Comparison of ENCODE assay signal across 14 mouse cellular contexts in genomic region chr9:100095559-100095959, GRCm38 (mm10).
A peak's percentile ranks its signal among the peaks of the same experiment; 100 is the strongest.
DNase-seq lines count a peak whose midpoint lies in the region; ATAC-seq and TF ChIP-seq lines count a peak whose summit lies in the region.
"Had no signal": no experiment of that assay in that cellular context is flagged by ENCODE, and none has a peak within 500 bp of the region (broad histone marks: within the 10 kb centered on the region; RNA-seq: fewer than 3 reads in every experiment).

No protein-coding gene starts in this region.

- H3K27me3 ChIP-seq in forebrain, embryonic 10.5 days (ENCODE audit: poor library complexity, severe bottlenecking): peaks cover 93% of the 10 kb centered on the region
- peaks cover 3% of the 10 kb centered on the region; the same call in 1 of the 2 replicates for H3K27me3 ChIP-seq in forebrain, postnatal 0 days (ENCODE audit: insufficient read depth, low read length)
- H3K27me3 ChIP-seq in embryonic facial prominence, embryonic 12.5 days: no peaks in the 10 kb centered on the region
- no peaks in the 10 kb centered on the region for H3K27me3 ChIP-seq in limb, embryonic 12.5 days
- H3K27me3 ChIP-seq in thymus, adult 2 months (ENCODE audit: control insufficient read depth, insufficient read depth, low read length): no peaks in the 10 kb centered on the region
- H3K27me3 ChIP-seq: heart, embryonic 12.5 days; liver, embryonic 13.5 days had no signal

- TF ChIP-seq POLR2A in thymus, adult 2 months (IDR thresholded peaks at IDR 0.05; ENCODE audit: control insufficient read depth, extremely low read depth, insufficient read depth, low read length, poor library complexity): no peak

- no peak overlapping the region for H3K4me2 ChIP-seq in forebrain, postnatal 0 days (ENCODE audit: low read depth)
- H3K4me2 ChIP-seq in embryonic facial prominence, embryonic 12.5 days (replicated peaks): no peak overlapping the region; the same call in 1 of the 2 replicates
- H3K4me2 ChIP-seq in limb, embryonic 12.5 days: peak overlapping the region; percentile 21; the same call in 1 of the 2 replicates
- H3K4me2 ChIP-seq: heart, embryonic 12.5 days; liver, embryonic 13.5 days; neural tube, embryonic 13.5 days had no signal

- H3K9me3 ChIP-seq in forebrain, embryonic 10.5 days: peaks cover 7% of the 10 kb centered on the region
- H3K9me3 ChIP-seq in forebrain, postnatal 0 days (ENCODE audit: low read length): no peaks in the 10 kb centered on the region
- no peaks in the 10 kb centered on the region for H3K9me3 ChIP-seq in embryonic facial prominence, embryonic 12.5 days
- no peaks in the 10 kb centered on the region for H3K9me3 ChIP-seq in limb, embryonic 12.5 days
- H3K9me3 ChIP-seq: heart, embryonic 12.5 days; liver, embryonic 13.5 days; neural tube, embryonic 13.5 days had no signal

- no peak for ATAC-seq in forebrain, postnatal 0 days
- ATAC-seq in embryonic facial prominence, embryonic 12.5 days (ENCODE audit: insufficient number of reproducible peaks, insufficient read depth, low FRiP score, low TSS enrichment): peak; percentile 84
- ATAC-seq in limb, embryonic 12.5 days (ENCODE audit: insufficient number of reproducible peaks, insufficient read depth, low FRiP score, low TSS enrichment, low read depth): peak; percentile 81; the same call in 1 of the 2 replicates

- H3K4me3 ChIP-seq in forebrain, embryonic 10.5 days: 0 out of 2 replicates have a peak overlapping the region, but pooled peaks have one; percentile 11
- no peak overlapping the region for H3K4me3 ChIP-seq in forebrain, postnatal 0 days (ENCODE audit: low read depth, low read length)
- H3K4me3 ChIP-seq in embryonic facial prominence, embryonic 12.5 days: no peak overlapping the region
- H3K4me3 ChIP-seq in limb, embryonic 12.5 days (replicated peaks): no peak overlapping the region
- no peak overlapping the region for H3K4me3 ChIP-seq in thymus, adult 2 months (ENCODE audit: control insufficient read depth, insufficient read depth, low read length)
- H3K4me3 ChIP-seq: heart, embryonic 12.5 days; liver, embryonic 13.5 days; neural tube, embryonic 13.5 days had no signal

- H3K9ac ChIP-seq in forebrain, postnatal 0 days: no peak overlapping the region
- no peak overlapping the region for H3K9ac ChIP-seq in embryonic facial prominence, embryonic 12.5 days
- no peak overlapping the region for H3K9ac ChIP-seq in limb, embryonic 12.5 days (replicated peaks)
- H3K9ac ChIP-seq: heart, embryonic 12.5 days; liver, embryonic 13.5 days; neural tube, embryonic 13.5 days had no signal

- DNase-seq in forebrain, embryonic 10.5 days (ENCODE audit: extremely low spot score, low spot score): peak; percentile 51
- DNase-seq in forebrain, postnatal 0 days: no peak
- DNase-seq in retina, embryonic 14.5 days (ENCODE audit: low spot score): peak; percentile 31
- no peak for DNase-seq in kidney, postnatal 25 days
- DNase-seq in right cerebral cortex, postnatal 4 days: no peak
- DNase-seq in thymus, adult 2 months: no peak
- DNase-seq: cerebellum, adult 18-20 months; kidney, postnatal 36 days; liver, embryonic 13.5 days; right cerebral cortex, postnatal 14 days had no signal

- TF ChIP-seq CTCF in forebrain, postnatal 0 days (IDR thresholded peaks at IDR 0.05; ENCODE audit: low read depth): no peak
- TF ChIP-seq CTCF in thymus, adult 2 months (IDR thresholded peaks at IDR 0.05; ENCODE audit: borderline replicate concordance, control insufficient read depth, extremely low read depth, insufficient read depth, low read length, poor library complexity): no peak

- 1% methylated on average over 7 of the region's 7 CpGs for WGBS in forebrain, embryonic 10.5 days
- WGBS in forebrain, postnatal 0 days: 5% methylated on average over 7 of the region's 7 CpGs
- 6% methylated on average over 7 of the region's 7 CpGs for WGBS in embryonic facial prominence, embryonic 12.5 days
- 12% methylated on average over 7 of the region's 7 CpGs for WGBS in limb, embryonic 12.5 days
- 53% methylated on average over 7 of the region's 7 CpGs for WGBS in thymus, adult 2 months

- peaks cover 28% of the 10 kb centered on the region for H3K4me1 ChIP-seq in forebrain, embryonic 10.5 days
- H3K4me1 ChIP-seq in forebrain, postnatal 0 days (ENCODE audit: insufficient read depth): no peaks in the 10 kb centered on the region
- peaks cover 6% of the 10 kb centered on the region for H3K4me1 ChIP-seq in embryonic facial prominence, embryonic 12.5 days
- peaks cover 9% of the 10 kb centered on the region for H3K4me1 ChIP-seq in limb, embryonic 12.5 days (replicated peaks)
- H3K4me1 ChIP-seq in thymus, adult 2 months (replicated peaks; ENCODE audit: control insufficient read depth, insufficient read depth, low read length): no peaks in the 10 kb centered on the region
- H3K4me1 ChIP-seq: heart, embryonic 12.5 days; liver, embryonic 13.5 days had no signal

- no peak overlapping the region; the same call in 1 of the 2 replicates for H3K27ac ChIP-seq in forebrain, embryonic 10.5 days
- H3K27ac ChIP-seq in forebrain, postnatal 0 days (ENCODE audit: low read depth, low read length): no peak overlapping the region
- H3K27ac ChIP-seq in embryonic facial prominence, embryonic 12.5 days: no peak overlapping the region
- peak overlapping the region; percentile 51; the same call in 1 of the 2 replicates for H3K27ac ChIP-seq in limb, embryonic 12.5 days
- H3K27ac ChIP-seq in thymus, adult 2 months (ENCODE audit: control insufficient read depth, insufficient read depth, low read length): no peak overlapping the region
- H3K27ac ChIP-seq: liver, embryonic 13.5 days; neural tube, embryonic 13.5 days had no signal

- H3K36me3 ChIP-seq in forebrain, embryonic 10.5 days (replicated peaks): no peaks in the 10 kb centered on the region
- no peaks in the 10 kb centered on the region for H3K36me3 ChIP-seq in forebrain, postnatal 0 days (ENCODE audit: insufficient read depth)
- no peaks in the 10 kb centered on the region for H3K36me3 ChIP-seq in embryonic facial prominence, embryonic 12.5 days
- H3K36me3 ChIP-seq in limb, embryonic 12.5 days: no peaks in the 10 kb centered on the region
- no peaks in the 10 kb centered on the region for H3K36me3 ChIP-seq in thymus, adult 2 months (ENCODE audit: control insufficient read depth, insufficient read depth, low read length)
- H3K36me3 ChIP-seq: heart, embryonic 12.5 days; liver, embryonic 13.5 days; neural tube, embryonic 13.5 days had no signal

Comparison
In these comparisons a context has a peak if more than half of its experiments do, and no peak if none do; other contexts are left out.
1. DNase-seq: peak in forebrain, embryonic 10.5 days (single experiment) and retina, embryonic 14.5 days (single experiment); none in forebrain, postnatal 0 days (single experiment), kidney, postnatal 25 days (0 of 2), right cerebral cortex, postnatal 4 days (single experiment) and thymus, adult 2 months (single experiment).